Mouse (Mus musculus) frontal cortex, postnatal 36 days (tissue): ENCODE data around the gene Ugp2.
"Not testable (repeated sequence)": the region's sequence is repeated elsewhere in the genome, so short reads cannot be mapped to it uniquely, and the experiment has no call there.

Experiments
- DNase-seq, 2 experiments: peaks; one replicate each; pipeline ENCODE4 v3.0.0; 2022; ENCODE audit warnings: low spot score in 2 of 2

Gene Ugp2

DNA sequence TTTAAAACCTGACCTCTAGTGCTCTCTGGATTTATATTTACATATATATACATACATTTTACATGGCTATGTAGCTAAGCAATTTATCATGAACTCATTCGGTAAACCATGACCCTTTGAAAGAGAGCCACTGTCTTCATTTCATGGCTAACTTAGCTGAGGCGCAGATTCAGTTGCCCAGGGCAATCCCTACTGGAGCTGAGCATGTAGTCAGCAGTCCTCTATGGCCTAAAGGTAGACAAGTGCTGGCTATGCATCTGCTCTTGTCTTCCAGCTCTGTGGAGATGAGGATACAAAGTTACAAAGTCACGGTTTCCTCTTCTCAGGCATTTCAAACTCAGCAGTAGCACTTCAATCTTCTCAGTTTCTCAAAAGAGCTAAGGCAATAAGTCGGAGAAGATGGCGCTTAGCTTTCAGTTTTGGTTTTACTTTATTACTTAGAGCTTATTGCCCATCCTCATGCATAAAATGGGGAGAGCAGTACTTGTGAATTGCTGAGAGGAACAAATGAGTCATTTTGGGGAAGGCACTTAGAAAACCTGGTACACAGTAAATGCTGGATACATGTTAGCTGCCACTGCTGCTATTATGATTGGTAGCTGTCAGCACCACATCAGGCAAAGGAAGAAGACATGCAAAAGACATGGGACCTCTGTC lies 38.2 kb downstream of the Ugp2 start:
- no peak for DNase-seq

DNA sequence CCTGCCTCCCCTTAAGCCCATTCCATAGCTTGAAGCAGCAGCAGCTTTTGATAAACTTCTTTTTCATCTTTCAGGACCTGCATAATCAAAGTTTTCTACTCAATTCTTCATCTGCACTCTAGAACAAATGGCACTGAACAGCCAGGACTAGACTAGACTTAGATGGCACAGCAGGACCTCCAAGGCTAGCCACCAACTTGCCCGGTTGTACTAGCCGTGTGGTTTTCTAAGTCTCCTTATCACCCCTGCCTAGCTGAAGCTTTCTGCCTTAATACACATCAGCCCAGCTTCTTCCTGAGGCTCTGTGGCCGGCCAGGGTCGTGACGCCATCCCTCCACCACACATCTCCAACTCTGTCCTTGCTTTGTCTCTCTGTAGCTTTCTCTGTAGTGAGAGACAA lies 42.9 kb downstream of the Ugp2 start:
- DNase-seq = no peak

DNA sequence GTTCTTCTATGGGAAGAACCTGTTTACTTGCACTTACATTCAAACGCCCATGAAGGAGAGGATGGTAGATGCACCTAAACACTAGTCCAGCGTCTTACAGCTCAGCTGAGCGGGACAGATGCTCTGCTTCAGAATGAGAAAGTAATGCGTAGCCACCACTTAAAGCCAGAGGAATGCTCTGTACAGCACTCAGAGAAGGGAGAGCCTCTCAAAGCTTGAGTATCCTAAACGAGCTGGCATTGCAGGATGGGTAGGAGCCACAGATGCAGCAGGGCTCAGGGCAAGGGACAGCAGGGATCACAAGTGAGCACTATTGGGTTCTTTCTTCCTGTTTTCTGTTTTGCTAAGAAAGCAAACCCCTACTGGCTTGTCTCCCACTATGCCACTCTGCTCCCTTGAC lies 43.5 kb downstream of the Ugp2 start:
- no peak for DNase-seq

DNA sequence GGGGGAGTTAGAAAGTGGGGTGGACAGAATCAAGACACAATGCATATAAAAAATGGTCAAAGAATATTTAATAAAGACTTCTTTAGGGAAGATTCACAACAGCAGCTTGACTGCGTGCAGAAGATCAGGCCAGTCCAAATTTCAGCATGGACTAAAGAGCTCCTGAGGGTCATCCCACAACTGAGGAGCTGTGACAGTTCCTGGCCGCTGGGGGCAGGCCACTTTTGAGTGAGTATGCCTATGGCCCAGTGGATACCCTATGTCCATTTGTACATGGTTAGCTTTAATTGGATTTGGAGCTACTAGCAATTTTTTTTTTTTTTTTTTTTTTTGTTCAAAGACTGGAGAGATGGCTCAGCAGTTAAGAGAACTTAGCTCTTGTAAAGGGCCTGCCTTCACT lies 44.2 kb downstream of the Ugp2 start:
- DNase-seq = no peak

DNA sequence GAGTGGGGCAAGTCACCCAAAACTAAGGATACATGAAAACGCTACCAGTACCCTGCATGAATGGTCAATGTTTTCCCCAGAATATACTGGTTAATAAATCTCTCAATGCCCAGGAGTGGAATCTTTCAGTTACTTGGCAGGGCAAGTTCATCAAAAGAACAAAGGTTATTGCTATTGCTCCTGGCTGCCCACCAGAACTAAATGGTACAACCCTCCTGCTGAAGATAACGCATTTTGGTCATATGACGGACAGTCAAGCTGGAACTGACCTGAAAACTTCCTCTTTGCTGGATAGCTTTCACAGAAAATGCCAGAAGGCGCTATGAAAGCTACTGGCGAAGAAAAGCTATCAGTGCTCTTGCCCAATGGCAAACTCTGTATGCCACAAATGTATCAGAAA lies 45.2 kb downstream of the Ugp2 start:
- DNase-seq = no peak

DNA sequence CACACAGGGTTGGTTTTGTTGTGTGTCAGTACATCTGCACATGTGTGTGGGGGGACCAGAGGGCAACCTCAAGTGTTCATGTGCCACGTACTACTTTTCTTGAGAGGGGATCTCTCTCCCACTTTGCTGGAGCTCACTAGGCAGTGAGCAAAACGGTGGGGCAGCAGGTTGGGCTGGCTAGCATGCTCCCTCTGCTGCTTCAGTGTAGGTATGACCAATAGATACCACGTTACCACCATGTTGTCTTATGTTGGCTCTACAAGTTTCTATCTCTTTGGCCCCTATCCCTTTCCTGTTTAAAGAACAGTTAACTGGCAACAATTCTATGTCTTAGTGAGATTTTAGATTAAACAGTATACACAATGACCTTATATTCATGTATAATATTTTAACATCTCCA lies 48.7 kb downstream of the Ugp2 start:
- DNase-seq = no peak

DNA sequence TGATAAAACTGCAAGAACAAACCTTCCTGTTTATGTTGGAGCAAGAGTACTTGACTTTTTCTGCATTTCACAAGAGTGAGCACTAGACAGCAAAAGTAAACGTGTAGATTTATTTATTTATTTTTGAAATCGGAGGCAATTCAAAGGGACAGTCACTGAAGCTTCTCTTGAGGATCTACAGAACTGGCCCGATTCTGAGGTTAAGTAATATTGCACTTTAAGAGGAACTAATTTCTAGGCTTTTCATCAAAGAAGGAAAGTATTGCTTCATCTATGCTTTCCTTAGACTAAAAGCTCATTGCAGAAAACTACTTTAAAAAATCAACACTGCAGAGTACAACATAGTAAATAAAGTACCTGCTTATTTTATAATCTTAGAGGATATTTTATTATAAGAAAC lies 49.4 kb downstream of the Ugp2 start:
- no peak for DNase-seq

DNA sequence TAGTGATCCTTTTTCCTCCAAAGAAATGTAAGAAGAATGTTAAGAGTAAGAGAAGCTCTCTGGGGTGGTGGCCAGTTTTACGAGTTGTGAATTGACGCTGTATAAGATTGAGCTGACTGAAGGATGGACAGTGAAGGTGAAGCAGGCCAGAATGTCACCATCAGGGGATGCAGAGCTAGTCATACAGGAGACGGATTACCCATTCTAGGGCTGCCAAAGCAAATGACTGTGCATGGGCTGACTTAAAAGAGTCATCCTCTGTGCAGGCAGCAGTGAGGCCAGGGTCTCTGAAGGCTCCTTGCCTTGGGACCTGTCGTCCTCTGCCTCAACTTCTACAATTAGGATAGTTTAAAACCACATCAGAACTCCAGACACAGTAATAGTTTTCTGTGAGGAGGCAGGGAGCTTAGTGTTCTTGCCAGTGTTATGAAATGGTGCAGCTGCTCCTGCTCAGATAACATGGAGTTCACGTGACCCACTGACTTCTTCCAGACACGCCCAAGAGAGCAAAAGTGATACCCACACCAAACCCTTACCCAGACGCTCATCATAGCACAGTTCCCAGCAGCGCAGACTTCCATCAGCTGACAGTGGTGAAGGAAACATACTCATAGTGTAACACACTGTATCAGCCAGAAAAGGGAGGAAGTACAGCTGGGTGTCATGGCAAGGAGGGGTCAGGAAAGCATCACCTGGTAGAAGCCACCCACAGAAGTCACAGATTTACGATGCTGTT lies 56.9 kb downstream of the Ugp2 start:
- DNase-seq = no peak

DNA sequence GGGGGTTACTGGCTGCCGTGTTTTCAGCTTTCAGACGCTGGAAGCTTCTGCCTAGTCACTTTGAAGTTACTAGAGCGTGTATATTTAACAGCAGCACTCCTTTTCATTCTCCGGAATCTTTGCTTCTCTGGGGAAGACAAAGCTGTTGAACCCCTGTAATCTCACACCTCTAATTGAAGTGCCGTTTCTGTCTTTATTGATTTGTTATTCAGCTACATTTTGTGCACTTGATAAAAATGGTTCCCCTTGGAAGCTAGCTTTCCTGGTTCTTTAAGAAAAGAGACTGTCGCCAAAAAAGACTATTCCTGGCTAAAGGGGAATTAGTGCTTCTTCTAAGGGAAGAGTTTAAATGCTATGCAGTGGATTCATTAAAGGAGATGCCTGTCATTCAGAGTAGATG lies 61.5 kb downstream of the Ugp2 start:
- DNase-seq = no peak

DNA sequence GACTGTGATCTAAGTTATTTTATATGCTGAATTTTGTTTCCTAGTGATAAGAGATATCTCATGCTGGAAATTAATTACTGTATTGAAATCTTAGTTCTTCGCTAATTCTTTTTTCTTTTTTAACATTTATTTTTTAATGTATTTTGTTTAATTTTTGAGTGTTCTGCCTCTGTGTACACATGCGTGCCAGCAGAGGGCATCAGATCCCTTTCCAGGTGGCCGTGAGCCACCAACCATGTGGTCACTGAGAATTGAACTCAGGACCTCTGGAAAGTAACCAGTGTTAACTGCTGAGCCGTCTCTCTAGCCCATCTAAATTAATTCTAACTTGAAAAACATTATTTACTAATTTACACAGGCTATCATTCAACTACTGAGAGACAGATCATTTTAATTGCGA lies 62.9 kb downstream of the Ugp2 start:
- no peak for DNase-seq

DNA sequence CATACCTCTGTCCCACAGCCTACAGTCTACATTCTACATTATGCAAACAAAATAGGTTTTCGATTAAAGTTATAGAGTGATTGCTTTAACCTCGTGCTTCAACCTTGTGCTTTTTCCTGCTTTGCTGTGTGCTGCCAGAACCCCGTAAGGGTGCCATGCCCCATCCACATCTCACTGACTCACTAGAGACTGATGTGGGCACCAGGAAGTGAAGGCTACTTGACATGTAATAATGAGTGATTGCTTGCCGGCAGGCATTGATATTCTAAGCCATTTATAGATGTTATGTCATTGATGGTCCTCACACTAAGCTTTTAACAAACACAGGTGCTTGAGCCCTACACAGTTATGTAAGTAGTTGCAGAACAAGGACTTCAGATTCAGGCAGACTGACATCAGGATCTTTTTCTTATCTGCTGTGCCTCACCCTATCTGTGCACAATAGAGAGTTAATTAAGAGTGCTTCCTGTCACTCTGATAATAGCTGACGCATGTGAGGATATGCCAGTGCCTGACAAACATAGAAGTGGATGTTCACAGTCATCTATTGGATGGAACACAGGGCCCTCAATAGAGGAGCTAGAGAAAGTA lies 63.8 kb downstream of the Ugp2 start:
- DNase-seq = no peak

DNA sequence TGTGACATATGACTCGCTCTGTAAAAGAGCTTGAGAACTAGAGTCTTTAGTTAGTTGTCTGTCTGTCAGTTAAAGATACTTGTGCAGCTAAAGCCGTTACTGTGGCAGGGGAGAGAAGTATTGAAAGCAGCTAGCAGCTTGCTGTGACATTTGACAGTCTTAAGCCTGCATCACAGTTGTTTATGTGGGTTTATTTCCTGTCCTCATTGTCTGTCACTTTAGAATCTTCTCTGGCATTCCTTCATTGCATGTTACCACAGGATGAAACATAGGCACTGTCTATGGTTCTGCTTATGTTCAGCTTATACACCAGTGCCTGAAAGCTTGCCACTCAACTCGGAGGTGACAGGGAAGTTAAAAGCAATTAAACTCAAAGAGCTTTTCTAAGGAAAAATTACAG lies 67.4 kb downstream of the Ugp2 start:
- no peak for DNase-seq

DNA sequence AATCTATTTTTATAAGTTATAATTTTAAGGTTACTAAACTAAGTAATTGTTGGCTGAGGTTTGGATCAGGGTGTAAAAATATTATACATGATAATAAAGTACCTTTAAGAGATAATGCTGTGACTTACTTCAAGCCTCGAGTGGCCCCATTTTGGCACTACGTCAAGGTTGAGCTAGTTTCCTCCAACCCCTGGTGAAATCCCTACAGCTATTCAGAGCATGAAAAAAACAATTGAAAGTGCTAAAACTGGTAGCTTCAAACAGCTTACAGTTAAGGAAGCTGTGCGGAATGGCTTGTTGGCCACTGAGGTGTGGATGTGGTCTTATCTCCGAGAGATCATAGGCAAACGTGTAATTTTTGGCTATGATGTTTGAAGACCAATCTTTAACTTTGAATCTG lies 75.5 kb downstream of the Ugp2 start:
- no peak for DNase-seq

DNA sequence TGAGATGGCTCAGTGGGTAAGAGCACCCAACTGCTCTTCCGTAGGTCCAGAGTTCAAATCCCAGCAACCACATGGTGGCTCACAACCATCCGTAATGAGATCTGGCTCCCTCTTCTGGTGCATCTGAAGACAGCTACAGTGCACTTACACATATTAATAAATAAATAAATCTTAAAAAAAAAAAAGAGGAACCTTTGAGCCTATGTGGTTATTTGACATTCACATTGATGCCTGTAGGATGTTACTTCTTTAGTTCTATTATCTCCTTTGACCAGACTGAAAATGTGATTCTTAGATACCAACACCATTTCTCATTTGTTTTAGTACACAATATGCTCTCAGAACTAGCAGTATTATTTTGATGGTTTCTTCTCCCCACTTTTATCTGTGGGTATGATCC lies 82.8 kb downstream of the Ugp2 start:
- not testable (repeated sequence) for DNase-seq

DNA sequence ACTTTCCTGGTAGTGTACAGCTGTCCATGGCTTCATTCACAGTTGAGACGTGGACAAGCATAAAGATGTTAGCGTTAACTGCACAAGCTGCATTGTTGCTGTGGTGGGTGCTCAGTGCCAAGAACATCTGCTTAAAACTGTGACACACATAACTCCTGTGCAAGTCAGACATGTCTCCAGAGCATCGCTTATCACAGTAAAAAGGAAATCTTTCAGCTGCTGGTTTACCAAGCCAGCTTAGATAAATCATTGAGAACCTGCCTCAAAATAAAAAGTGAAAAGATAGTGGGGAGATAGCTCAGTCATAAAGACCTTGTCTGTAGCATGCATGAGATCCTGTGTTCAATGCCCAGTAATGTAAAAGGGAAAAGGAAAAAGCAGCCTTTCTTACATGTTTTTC lies 84.6 kb downstream of the Ugp2 start:
- no peak for DNase-seq

DNA sequence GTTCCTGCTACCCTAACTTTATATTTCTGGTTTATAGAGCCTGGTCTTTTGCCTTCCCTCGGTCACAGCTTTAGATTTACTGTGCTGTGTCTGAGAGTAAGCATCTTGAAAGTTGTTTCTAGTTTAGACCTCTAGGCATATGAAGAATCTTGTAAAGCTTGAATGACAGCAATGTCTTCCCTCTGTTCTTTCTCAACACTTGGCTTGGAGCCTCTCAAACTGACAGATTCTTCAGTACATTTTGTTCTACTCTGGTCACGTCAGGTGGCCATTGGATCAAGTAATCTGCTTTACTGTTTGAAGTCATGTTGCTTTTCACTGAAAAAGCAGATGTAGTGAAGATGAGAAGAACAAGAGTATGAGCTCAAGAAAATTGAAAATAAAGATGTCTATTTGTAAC lies 94.8 kb downstream of the Ugp2 start:
- DNase-seq = no peak
